Comparison of ENCODE assay signal across 12 mouse cellular contexts in genomic region chr15:60692149-60692548, GRCm38 (mm10).
DNase-seq lines count a peak whose midpoint lies in the region; ATAC-seq and TF ChIP-seq lines count a peak whose summit lies in the region.
"Had no signal": no experiment of that assay in that cellular context is flagged by ENCODE, and none has a peak within 500 bp of the region (broad histone marks: within the 10 kb centered on the region; RNA-seq: fewer than 3 reads in every experiment).

No protein-coding gene starts in this region.

- WGBS in midbrain, embryonic 10.5 days = 26% methylated on average over 3 of the region's 3 CpGs
- WGBS in midbrain, embryonic 15.5 days = 18% methylated on average over 3 of the region's 3 CpGs
- 10% methylated on average over 3 of the region's 3 CpGs for WGBS in forebrain, postnatal 0 days

- no peaks in the 10 kb centered on the region for H3K27me3 ChIP-seq in midbrain, embryonic 10.5 days (ENCODE audit: low read depth, poor library complexity, severe bottlenecking)
- H3K27me3 ChIP-seq in midbrain, embryonic 15.5 days (replicated peaks) = no peaks in the 10 kb centered on the region
- no peaks in the 10 kb centered on the region for H3K27me3 ChIP-seq in forebrain, postnatal 0 days (ENCODE audit: insufficient read depth, low read length)

- ATAC-seq in midbrain, embryonic 15.5 days (replicated peaks) = no peak
- no peak for ATAC-seq in forebrain, postnatal 0 days
- ATAC-seq: intestine, postnatal 0 days had no signal

- H3K4me3 ChIP-seq in midbrain, embryonic 10.5 days = no peak overlapping the region
- no peak overlapping the region for H3K4me3 ChIP-seq in midbrain, embryonic 15.5 days
- H3K4me3 ChIP-seq in forebrain, postnatal 0 days (ENCODE audit: low read depth, low read length) = no peak overlapping the region

- peaks cover 24% of the 10 kb centered on the region for H3K4me1 ChIP-seq in midbrain, embryonic 10.5 days
- H3K4me1 ChIP-seq in midbrain, embryonic 15.5 days = no peaks in the 10 kb centered on the region
- no peaks in the 10 kb centered on the region for H3K4me1 ChIP-seq in forebrain, postnatal 0 days (ENCODE audit: insufficient read depth)

- no peak overlapping the region for H3K4me2 ChIP-seq in midbrain, embryonic 15.5 days
- no peak overlapping the region for H3K4me2 ChIP-seq in forebrain, postnatal 0 days (ENCODE audit: low read depth)

- H3K27ac ChIP-seq in midbrain, embryonic 10.5 days (replicated peaks) = peak overlapping the region; percentile 68
- no peak overlapping the region for H3K27ac ChIP-seq in midbrain, embryonic 15.5 days
- no peak overlapping the region for H3K27ac ChIP-seq in forebrain, postnatal 0 days (ENCODE audit: low read depth, low read length)

- H3K9me3 ChIP-seq in midbrain, embryonic 10.5 days (replicated peaks) = no peaks in the 10 kb centered on the region
- no peaks in the 10 kb centered on the region for H3K9me3 ChIP-seq in midbrain, embryonic 15.5 days
- no peaks in the 10 kb centered on the region for H3K9me3 ChIP-seq in forebrain, postnatal 0 days (ENCODE audit: low read length)

- no peak for TF ChIP-seq CTCF in forebrain, postnatal 0 days (IDR thresholded peaks at IDR 0.05; ENCODE audit: low read depth)

- H3K36me3 ChIP-seq in midbrain, embryonic 10.5 days = no peaks in the 10 kb centered on the region
- H3K36me3 ChIP-seq in midbrain, embryonic 15.5 days (replicated peaks) = no peaks in the 10 kb centered on the region
- H3K36me3 ChIP-seq in forebrain, postnatal 0 days (ENCODE audit: insufficient read depth) = no peaks in the 10 kb centered on the region

- DNase-seq in kidney, adult 9 months = peak; percentile 6
- no peak for DNase-seq in kidney, adult 18-20 months
- no peak for DNase-seq in midbrain, embryonic 10.5 days (ENCODE audit: low spot score)
- peak; percentile 35 for DNase-seq in embryo, embryonic 11 days
- peak; percentile 8 for DNase-seq in forebrain, postnatal 0 days
- DNase-seq in spleen, adult 12 weeks (ENCODE audit: low spot score) = no peak
- DNase-seq in testis, postnatal 10 days (ENCODE audit: low spot score) = no peak
- DNase-seq: cerebellum, adult 9-11 months; lung, postnatal 14 days; thymus, postnatal 4 days had no signal

- H3K9ac ChIP-seq in midbrain, embryonic 15.5 days = no peak overlapping the region
- no peak overlapping the region for H3K9ac ChIP-seq in forebrain, postnatal 0 days

Comparison
In these comparisons a context has a peak if more than half of its experiments do, and no peak if none do; other contexts are left out.
1. DNase-seq: peak in kidney, adult 9 months (single experiment), embryo, embryonic 11 days (single experiment) and forebrain, postnatal 0 days (single experiment); none in kidney, adult 18-20 months (single experiment), midbrain, embryonic 10.5 days (single experiment), spleen, adult 12 weeks (single experiment) and testis, postnatal 10 days (single experiment).